Mouse (Mus musculus) kidney, postnatal 0 days (tissue): ENCODE data around the gene Ankrd11. TPM values are rescaled to one million over a fixed set of nuclear protein-coding genes. Genes with fewer than 3 reads are reported as not detected.

Source experiments
- ATAC-seq: fragments of 200-750 bp; cut with Nextera tagmentation; replicated peaks from 2 replicates; pipeline ENCODE4 v1.8.0; 2017; ENCODE audit warnings: low read depth, moderate number of reproducible peaks, moderate TSS enrichment, moderate library complexity; ENCODE audit not compliant: low FRiP score
- DNase-seq: peaks from one replicate; pipeline ENCODE4 v3.0.0-alpha.2; 2016; ENCODE audit warnings: low spot score
- H3K27ac ChIP-seq: fragments of 300-500 bp; sonication (generic); 2 replicates; pipeline ENCODE4 v1.5.1; 2014; ENCODE audit warnings: mild to moderate bottlenecking
- H3K27me3 ChIP-seq: fragments of 300-500 bp; sonication (generic); 2 replicates; pipeline ENCODE4 v1.6.1; 2014; ENCODE audit warnings: low read length, mixed read lengths; ENCODE audit not compliant: insufficient read depth
- H3K36me3 ChIP-seq: fragments of 300-500 bp; sonication (generic); 2 replicates; pipeline ENCODE4 v1.6.1; 2014; ENCODE audit warnings: low read length, mixed read lengths; ENCODE audit not compliant: insufficient read depth
- H3K4me1 ChIP-seq: fragments of 300-500 bp; sonication (generic); replicated peaks from 2 replicates; pipeline ENCODE4 v1.6.1; 2014; ENCODE audit warnings: antibody characterized with exemption, low read length, mixed read lengths; ENCODE audit not compliant: insufficient read depth
- H3K4me2 ChIP-seq: fragments of 300-500 bp; sonication (generic); 2 replicates; pipeline ENCODE4 v1.6.1; 2014; ENCODE audit warnings: mild to moderate bottlenecking, low read length, moderate library complexity, mixed read lengths
- H3K4me3 ChIP-seq: fragments of 300-500 bp; sonication (generic); replicated peaks from 2 replicates; pipeline ENCODE4 v1.5.1; 2014; ENCODE audit warnings: low read depth, low read length
- H3K9ac ChIP-seq: fragments of 300-500 bp; sonication (generic); 2 replicates; pipeline ENCODE4 v1.6.1; 2014; ENCODE audit warnings: low read depth, low read length
- H3K9me3 ChIP-seq: fragments of 300-500 bp; sonication (generic); replicated peaks from 2 replicates; pipeline ENCODE4 v1.6.1; 2016; ENCODE audit warnings: low read length, inconsistent platforms, mixed read lengths
- CTCF ChIP-seq: IDR thresholded peaks from 2 replicates; pipeline ENCODE4 v1.5.1; 2016; ENCODE audit warnings: antibody characterized with exemption, low read depth, mild to moderate bottlenecking, moderate library complexity
- WGBS: fragments of 180-500 bp; shearing (Covaris S2); extraction: QIAGEN DNeasy Blood & Tissue Kit; methylation state at CpG from one replicate; pipeline ENCODE4 v1.1.7; 2014; 5-methylcytosine and 5-hydroxymethylcytosine counted together
- polyA plus RNA-seq: library from polyadenylated mRNA; unstranded; fragments of >200 nt; fragmentation: Nextera tagmentation; extraction: Ambion mirVana; gene quantifications from 2 replicates; pipeline ENCODE4 v1.2.1, GENCODE M21; 2015

The Ankrd11 gene
- polyA plus RNA-seq = 44.2 and 57.9 TPM in 2 replicates

DNA sequence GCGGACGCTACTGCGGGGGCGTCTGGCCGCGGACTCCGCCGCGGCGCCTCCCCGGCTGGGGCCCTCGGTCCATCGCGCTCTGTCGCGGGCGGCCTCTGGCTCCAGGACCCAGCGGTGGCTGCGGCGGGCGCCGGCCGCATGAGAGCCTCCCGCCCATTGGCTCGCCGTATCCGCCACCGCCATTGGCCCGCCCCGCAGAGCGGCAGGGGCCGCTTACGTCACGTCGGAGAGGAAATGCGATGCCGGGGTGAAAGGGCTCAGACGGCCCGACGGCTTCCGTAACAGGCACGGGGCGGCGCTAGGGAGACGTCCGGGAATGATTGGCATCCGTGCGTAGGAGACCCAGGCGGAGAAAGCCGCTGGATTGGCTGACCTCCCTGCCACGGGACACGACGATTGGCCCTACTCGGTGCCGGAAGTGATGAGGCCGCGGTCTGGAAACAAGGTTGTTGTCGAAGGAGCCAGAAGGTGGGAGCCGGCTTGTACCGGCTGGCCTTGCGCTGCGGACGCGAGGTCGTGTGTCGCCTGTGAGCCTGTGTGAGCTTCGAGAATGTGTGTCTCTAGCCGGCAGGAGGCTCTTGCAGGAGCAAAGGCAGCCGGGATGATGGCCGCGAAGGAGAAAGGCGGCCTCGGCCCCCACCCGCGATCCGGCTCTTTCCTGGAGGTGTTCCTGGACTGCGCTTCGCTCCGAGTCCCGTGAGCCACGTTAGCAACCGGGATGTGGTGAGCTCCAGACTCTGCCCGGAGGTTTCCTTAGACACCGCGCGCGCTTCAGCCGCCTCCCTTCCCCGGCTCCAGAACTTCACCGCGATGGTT lies at the start of gene Ankrd11:
TSS of gene Ankrd11 (minus strand) at position 120 of the 816 bp plus-strand sequence.
- H3K4me3 ChIP-seq = peak within 1 kb of the TSS; percentile 99
- TF ChIP-seq CTCF = peak; percentile 52
- under 1% methylated on average over 91 of the region's 91 CpGs for WGBS
- no peaks in the 10 kb centered on the region for H3K36me3 ChIP-seq
- peaks cover 18% of the 10 kb centered on the region for H3K4me1 ChIP-seq
- H3K27me3 ChIP-seq = no peaks in the 10 kb centered on the region
- peak within 1 kb of the TSS; percentile 100 for H3K9ac ChIP-seq
- peak within 1 kb of the TSS; percentile 99 for H3K27ac ChIP-seq
- peak within 1 kb of the TSS; percentile 68 for H3K4me2 ChIP-seq
- DNase-seq (peak; percentile 100), ATAC-seq (peak; percentile 97)
- no peaks in the 10 kb centered on the region for H3K9me3 ChIP-seq

GRCm38 (mm10) chr8:123087289-123087688 lies 45.2 kb upstream of the Ankrd11 start:
- no peak for ATAC-seq
- Histone ChIP-seq H3K4me1 (no peaks in the 10 kb centered on the region), H3K36me3 (peaks cover 75% of the 10 kb centered on the region), H3K27ac (no peak overlapping the region), H3K27me3 (no peaks in the 10 kb centered on the region), H3K4me3 (no peak overlapping the region), H3K9ac (no peak overlapping the region), H3K4me2 (no peak overlapping the region), H3K9me3 (no peaks in the 10 kb centered on the region)
- TF ChIP-seq CTCF = no peak
- WGBS = 82% methylated on average over 9 of the region's 9 CpGs
- no peak for DNase-seq

DNA sequence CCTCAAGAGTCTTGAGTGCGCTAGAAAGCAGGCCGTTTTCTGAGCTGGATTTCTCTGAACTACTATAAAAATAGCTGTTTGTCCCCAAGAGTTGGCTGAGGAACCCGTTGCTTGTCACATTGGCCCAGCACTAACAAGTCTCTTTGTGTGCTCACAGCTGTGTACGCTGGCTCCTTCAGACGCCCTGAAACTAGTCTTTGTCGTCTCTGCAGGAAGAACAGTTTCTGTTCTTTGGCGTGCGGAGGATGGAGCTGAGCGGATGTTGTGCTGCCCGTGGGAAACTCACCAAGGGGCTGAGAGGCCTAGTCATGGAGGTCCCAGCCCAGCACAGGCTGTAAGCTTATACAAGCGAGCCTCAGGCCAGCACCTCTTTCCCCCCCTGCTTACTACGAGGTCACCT lies 41.5 kb upstream of the Ankrd11 start:
- Histone ChIP-seq H3K9ac (no peak overlapping the region), H3K4me1 (no peaks in the 10 kb centered on the region), H3K4me2 (no peak overlapping the region), H3K4me3 (no peak overlapping the region), H3K36me3 (peaks cover 76% of the 10 kb centered on the region), H3K27ac (no peak overlapping the region), H3K27me3 (no peaks in the 10 kb centered on the region), H3K9me3 (no peaks in the 10 kb centered on the region)
- no peak for DNase-seq
- ATAC-seq = no peak
- WGBS = 91% methylated on average over 12 of the region's 12 CpGs
- no peak for TF ChIP-seq CTCF

GRCm38 (mm10) chr8:123082993-123083392 lies 40.9 kb upstream of the Ankrd11 start:
- no peak for TF ChIP-seq CTCF
- 72% methylated on average over 6 of the region's 6 CpGs for WGBS

DNA sequence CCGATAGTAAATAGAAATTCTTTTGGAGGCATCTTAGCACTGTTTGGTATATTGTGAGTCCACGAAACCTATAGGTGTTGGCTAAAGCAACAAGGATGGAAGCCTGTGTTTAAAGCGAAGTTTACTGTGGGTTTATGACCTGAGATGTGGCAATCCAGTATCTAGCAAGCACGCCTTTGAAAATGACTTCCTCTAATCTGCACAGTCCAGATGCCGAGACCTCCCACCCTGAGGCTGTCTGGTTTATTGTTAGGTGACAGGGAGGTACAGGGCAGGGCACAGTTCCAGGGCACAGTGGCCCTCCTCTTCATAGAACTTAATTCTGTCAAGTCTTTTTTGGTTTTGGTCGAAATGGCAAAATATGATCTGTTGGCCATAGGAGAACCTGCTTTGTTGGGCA lies 35.1 kb upstream of the Ankrd11 start:
- H3K4me1 ChIP-seq = no peaks in the 10 kb centered on the region
- no peak overlapping the region for H3K9ac ChIP-seq
- no peak for DNase-seq
- no peak overlapping the region for H3K4me3 ChIP-seq
- H3K36me3 ChIP-seq = peaks cover 60% of the 10 kb centered on the region
- H3K27me3 ChIP-seq = no peaks in the 10 kb centered on the region
- 87% methylated on average over 6 of the region's 6 CpGs for WGBS
- no peak for TF ChIP-seq CTCF
- no peak overlapping the region for H3K27ac ChIP-seq
- no peaks in the 10 kb centered on the region for H3K9me3 ChIP-seq
- no peak for ATAC-seq
- H3K4me2 ChIP-seq = no peak overlapping the region

More at GRCm38 (mm10) chr8:123082993-123083392, 40.9 kb upstream of the Ankrd11 start:
- Histone ChIP-seq H3K9me3 (no peaks in the 10 kb centered on the region), H3K4me3 (no peak overlapping the region), H3K27me3 (no peaks in the 10 kb centered on the region), H3K36me3 (peaks cover 74% of the 10 kb centered on the region), H3K4me1 (no peaks in the 10 kb centered on the region), H3K27ac (no peak overlapping the region), H3K4me2 (no peak overlapping the region), H3K9ac (no peak overlapping the region)
- ATAC-seq (no peak), DNase-seq (no peak)

DNA sequence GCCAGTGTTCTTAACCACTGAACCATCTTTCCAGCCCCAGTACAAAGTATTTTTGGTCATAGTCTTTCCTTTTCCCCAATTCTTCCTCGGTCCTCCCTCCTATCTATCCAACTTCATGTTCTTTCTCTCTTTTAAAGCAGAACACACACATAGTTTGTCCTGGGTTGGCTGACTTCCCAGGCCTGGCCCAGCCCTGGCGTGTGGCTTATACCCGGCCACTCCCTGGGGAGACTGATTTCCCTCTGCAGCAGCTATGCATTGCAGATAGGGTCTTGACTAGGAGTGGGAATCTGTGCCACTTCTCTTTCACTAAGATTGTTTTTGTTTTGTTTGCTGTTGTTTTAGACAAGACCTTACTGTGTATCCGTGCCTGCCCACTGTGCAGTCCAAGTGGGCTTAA lies 29.1 kb upstream of the Ankrd11 start:
- Histone ChIP-seq H3K27ac (no peak overlapping the region), H3K36me3 (peaks cover 38% of the 10 kb centered on the region), H3K27me3 (no peaks in the 10 kb centered on the region), H3K9me3 (no peaks in the 10 kb centered on the region), H3K9ac (no peak overlapping the region), H3K4me1 (peaks cover 7% of the 10 kb centered on the region), H3K4me2 (no peak overlapping the region), H3K4me3 (no peak overlapping the region)
- ATAC-seq (no peak), DNase-seq (no peak)
- no peak for TF ChIP-seq CTCF
- WGBS = 76% methylated on average over 4 of the region's 4 CpGs
